Mouse (Mus musculus): ENCODE data around the gene Rnf6.
A peak's percentile ranks its signal among the peaks of the same experiment; 100 is the strongest.

The Rnf6 gene

DNA sequence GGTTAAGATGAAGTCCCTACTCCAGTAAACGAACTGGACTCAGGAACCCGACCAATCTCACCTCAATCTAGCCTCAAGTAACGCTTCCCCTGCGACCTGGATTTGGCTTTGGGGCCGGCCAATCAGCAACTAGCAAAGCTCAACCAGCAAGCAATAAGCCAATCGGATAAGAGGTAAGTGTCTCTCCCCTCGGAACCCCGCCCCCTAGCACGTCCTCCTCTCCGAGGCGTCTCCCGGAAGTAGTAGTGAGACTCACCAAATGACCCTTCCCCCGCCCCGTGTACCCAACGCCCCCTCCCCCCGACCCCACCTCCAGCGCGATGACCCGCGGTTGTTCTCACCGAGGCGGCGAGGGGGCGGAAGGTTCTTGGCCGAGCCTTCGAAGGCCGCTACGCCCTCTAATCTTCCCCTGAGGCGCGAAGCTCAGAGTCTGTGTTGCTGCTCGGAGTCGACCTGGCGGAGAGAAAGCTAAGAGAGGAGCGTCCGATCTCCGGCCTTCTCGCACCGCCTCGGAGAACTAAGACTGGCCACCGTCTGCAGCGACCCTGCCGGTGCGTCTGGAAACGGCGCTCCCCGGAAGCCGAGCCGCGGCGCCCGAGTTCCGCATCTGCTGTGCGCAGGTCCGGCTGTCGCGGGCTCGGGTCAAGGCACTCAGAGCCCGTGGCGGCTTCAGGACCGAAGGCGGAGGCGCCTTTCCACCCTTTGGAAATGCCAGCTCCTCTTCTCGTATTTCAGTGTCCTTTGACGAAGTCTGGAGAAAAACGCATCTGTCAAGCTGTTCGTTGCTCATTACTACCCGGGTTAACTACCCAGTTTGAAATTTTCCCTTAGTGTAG is at the start of gene Rnf6:
Gene Rnf6, minus strand, starts transcription at position 677 of the 836 bp plus-strand sequence.
- DNase-seq: peak; percentile 92 to 98

DNA sequence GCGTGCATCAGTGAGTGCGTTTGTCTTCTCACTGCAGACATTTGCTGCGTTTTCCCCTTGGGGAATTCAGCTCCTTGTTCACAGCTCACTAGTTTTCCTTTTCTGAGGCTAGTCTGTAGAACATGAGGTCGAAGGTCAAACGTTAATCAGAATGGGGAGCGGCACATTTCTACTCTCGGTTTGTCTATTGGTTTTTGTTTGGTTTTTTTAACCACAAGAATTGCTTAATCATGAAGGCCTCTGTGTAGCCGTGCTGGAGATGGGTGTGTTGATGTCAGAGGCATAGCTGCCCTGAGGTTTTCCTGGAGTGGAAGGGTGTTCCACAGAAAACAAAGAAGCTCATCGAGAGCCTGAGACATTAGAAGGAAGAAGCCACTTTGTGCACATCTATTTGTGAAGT is 49.2 kb upstream of the Rnf6 start:
- DNase-seq: no peak

DNA sequence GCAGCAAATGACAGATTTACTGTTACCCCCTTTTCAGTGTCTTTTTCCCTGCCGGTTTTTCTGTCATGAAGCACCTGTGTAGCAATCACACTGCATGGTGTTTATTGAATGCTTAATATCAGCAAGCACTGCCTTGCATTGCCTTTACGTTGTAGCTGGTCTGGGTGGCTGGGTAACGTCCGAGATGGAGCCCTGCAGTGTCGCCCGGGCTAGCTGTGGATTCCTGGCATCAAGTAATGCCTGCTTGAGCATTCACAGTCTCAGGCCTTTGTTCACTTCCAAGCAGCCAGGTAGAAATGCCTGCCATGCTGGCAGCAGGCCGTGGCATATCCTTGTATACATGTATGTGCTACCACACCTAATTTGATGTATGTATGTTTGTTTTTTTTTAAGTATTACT is 46.4 kb upstream of the Rnf6 start:
- DNase-seq: peak in 1 of 2 experiments; percentile 36

DNA sequence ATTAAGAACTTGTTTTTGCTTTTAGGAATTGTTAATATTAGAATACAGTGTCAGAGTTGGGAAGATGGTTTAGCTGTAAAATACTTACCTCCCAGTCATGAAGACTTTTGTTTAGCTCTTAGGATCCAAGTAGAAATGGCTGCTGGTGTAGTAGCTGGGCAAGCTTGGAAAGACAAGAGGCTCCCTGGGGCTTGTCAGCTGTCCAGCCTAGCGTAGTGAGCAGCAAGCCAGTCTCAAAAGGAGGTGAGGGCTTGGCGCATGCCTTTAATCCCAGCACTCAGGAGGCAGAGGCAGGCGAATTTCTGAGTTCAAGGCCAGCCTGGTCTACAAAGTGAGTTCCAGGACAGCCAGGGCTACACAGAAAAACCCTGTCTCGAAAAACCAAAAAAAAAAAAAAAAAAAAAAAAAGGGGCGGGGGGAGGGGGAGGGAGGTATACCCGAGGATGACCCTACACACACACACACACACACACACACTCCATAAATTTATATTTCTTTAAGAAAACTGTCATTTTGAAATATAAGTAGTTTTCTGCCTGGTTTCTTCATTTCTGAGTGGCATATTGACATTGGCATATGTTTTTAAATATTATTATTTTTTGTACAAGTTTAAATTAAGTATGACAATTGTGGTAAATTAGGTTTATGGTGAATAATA is 44.7 kb upstream of the Rnf6 start:
- DNase-seq: peak; percentile 54 to 58

- DNase-seq: no peak
These were observed 38.6 kb upstream of the Rnf6 start for GRCm38 (mm10) chr5:146260003-146260402.

DNA sequence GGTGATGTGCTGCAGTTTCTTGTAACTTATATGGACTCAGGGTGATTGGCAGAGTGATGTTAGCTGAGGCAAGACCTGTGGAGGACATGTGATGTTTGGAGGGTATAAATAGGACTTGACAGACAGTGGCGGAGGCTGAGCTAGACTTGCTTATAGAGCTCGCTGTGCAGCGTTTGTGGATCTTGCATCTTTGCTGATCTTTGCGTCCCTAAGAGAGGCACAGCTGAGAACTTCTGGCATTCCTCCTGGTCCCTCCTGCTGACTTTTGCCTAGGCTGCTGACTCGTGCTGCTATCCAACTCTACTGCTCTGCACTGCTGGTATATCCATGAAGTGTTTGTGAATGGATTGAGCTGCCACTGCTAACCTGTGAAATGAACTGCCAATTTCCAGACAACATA is 32.3 kb upstream of the Rnf6 start:
- DNase-seq: peak; percentile 39 to 63

GRCm38 (mm10) chr5:146251663-146252429 is 30.5 kb upstream of the Rnf6 start:
- DNase-seq: no peak

DNA sequence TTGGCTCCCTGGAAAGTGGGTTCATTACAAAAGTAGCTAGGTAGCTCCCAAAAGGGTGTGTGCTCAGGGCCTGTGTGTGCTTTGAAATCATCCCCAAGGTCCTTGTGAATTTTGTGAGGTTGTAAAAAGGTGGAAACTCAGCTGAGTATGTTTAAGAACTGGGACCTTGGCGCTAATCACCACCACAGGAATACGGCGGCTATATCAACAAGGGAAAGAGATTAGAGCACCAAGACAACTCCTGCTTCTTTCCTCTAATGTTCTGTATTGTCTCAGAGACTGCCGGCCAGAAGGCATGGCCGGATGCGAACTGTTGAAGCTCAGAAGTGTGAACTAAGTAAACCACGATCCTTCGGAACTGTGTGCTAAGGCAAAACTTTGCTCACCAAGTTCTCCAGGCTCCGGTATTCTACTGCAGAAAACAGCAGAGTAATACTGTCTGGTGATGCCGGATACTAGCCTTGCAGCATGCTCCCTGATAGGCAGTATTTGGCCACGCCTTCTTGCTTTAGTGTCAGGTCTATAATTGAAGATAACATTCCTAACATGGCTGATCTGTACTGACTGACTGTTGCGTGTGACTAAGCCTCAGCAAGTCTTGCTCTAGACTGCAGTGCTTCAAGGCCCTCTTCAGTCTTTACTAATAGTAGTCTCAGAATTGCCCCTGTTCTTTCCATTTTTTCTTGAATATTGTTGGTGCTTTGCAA is 29.2 kb upstream of the Rnf6 start:
- DNase-seq: no peak

GRCm38 (mm10) chr5:146248746-146249145 is 27.4 kb upstream of the Rnf6 start:
- DNase-seq: no peak

DNA sequence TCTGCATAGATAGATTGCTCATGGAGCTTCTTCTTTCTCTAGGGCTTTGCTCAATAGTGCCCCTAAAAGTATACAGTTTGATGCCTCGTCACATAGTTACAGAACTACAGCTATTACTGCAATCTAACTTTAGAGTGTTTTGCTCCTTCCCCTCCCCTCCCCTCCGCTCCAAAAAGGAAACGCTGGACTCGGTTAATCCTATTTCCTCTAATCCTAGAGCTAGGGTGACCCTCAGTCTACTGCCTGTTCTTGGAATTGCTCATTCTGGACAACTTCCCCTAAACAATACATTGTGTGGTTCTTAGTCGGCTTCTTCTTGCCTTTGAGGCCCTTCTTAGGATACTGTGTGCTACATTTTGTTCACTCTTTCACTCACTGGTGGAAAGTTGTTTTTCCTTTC is 26.4 kb upstream of the Rnf6 start:
- no peak for DNase-seq

- DNase-seq: no peak
These were observed 25.0 kb upstream of the Rnf6 start for GRCm38 (mm10) chr5:146246386-146246785.

GRCm38 (mm10) chr5:146245646-146246370 is 24.5 kb upstream of the Rnf6 start:
- no peak for DNase-seq

GRCm38 (mm10) chr5:146245193-146245592 is 23.8 kb upstream of the Rnf6 start:
- no peak for DNase-seq

GRCm38 (mm10) chr5:146241202-146241601 is 19.8 kb upstream of the Rnf6 start:
- no peak for DNase-seq

DNA sequence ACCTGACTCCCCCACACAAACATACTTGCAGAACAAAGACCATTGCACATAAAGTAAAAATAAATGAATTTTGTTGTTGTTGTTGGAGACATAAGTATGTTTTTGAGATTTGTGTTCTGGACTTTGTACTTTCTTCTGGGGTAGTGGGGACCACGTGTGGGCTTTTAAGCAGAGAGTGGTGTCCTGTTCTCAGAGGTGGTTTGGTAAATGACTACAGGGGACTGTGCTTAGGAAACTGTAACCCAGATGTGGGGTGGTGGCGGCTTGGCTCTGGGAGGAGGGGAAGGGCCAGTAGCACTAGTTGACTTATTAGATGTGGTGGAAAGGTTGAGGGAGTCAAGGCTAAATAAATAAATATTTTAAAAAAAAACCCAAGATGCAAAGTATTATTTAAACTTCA is 19.4 kb upstream of the Rnf6 start:
- no peak for DNase-seq

DNA sequence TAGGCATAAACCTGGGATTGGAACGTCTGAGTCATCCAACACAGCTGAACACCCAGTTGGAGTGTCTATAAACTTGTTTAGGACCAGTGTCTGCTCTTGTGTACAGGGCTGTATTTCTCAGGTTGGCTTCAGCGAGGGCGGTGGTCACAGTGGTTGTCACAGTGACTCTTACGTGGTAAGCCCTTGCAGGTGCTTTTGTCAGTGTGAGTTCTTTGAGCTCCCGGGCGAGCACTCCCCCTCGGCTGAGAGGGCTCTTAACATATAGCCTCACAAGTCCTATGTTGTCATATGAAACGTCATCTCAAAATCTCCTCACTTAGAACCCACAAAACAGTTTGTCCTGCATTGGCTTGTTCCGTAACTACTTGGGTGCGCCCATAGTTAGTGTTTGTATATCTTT is 16.9 kb upstream of the Rnf6 start:
- DNase-seq: no peak

GRCm38 (mm10) chr5:146234336-146234735 is 13.0 kb upstream of the Rnf6 start:
- DNase-seq: no peak

DNA sequence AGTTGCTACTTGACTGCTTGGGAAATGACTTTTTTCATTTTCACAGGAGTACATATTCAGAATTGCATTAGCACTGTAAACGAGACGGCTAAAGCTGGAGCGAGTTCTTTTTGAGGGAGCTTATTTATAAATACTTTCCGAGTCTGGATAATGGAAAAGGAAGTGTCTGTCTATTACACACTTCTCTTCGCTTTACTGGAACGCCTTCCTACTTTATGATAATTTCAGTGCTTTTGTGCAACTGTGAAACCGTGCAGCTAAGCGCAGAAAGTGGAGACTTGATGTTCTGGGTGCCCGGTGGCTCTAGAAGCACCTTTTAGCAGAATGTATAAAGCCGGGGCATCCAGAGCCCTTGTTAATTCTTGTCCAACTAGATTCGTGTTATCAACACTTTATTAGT is 11.5 kb upstream of the Rnf6 start:
- no peak for DNase-seq

- DNase-seq: no peak
These were observed 10.8 kb upstream of the Rnf6 start for GRCm38 (mm10) chr5:146232056-146232675.

- DNase-seq: peak in 1 of 2 experiments; percentile 35
These were observed 10.3 kb upstream of the Rnf6 start for GRCm38 (mm10) chr5:146231655-146231996.

GRCm38 (mm10) chr5:146230864-146231654 is 9.7 kb upstream of the Rnf6 start, which contains the start of gene Cdk8:
Cdk8 (plus strand) TSS chr5:146231230.
- peak; percentile 92 to 96 for DNase-seq

All from cerebellum, adult 18-20 months (tissue).